Mouse (Mus musculus) cerebellum, adult 9-10 months (tissue): ENCODE data around the gene Marcksl1.

Experiments
- DNase-seq: peaks from one replicate; pipeline ENCODE4 v3.0.0; 2022

Gene Marcksl1

GRCm38 (mm10) chr4:129558321-129558955 lies 45.1 kb downstream of the Marcksl1 start:
- no peak for DNase-seq

DNA sequence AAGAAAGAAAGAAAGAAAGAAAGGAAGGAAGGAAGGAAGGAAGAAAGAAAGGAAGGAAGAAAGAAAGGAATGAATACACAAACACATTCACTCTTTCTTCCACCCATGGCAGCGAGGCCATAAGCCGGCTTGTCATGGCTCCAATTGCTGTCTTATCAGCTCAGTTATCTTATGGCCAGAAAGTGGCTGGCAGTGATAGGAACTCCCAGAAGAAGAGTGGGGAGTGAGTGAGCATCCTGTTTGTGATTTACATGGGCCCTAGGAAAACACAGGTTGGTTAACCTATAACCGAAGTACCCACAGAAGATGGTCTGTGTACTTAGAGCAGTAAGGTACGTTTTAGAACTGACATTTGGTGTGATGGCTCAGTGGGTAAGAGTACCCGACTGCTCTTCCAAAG lies 47.8 kb downstream of the Marcksl1 start:
- DNase-seq: no peak

DNA sequence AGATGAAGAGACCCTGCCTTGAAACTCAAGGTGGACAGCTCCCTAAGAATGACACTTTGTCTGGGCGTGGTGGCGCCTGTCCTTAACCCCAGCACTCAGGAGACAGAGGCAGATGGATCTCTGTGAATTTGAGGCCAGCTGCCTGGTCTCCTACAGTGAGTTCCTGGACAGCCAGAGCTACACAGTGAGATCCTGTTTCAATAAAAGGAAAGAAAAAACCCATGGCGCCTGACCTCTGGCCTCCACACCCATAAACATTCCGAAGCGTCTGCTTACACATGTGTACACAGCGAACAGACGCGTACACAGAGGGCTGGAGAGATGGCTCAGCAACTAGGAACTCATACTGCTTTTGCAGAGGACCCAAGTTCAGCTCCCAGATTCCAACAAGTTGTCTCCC lies 50.3 kb downstream of the Marcksl1 start:
- DNase-seq: no peak

DNA sequence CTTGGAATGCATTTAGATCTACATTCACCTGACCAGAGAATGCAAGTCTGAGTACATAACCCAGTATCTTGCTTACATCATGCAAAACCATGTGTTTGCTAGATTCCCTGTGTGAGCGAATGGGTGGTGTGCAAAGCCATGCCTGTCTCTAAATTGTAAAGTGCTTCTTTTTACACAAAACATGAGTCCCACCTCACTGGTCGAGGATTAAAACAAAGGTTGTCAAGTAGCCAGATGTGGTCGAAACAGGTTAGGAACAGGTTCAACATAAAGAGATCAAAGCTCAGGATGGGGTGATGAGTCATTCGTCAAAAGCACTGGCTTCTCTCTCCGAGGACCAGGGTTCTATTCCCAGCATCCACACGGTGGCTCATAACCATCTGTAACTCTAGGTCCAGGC lies 51.8 kb downstream of the Marcksl1 start:
- DNase-seq: no peak
